Mouse (Mus musculus): ENCODE results near the gene Zfp346. TPM values are rescaled to one million over a fixed set of nuclear protein-coding genes. Genes with fewer than 3 reads are reported as not detected.

The Zfp346 gene
- polyA plus RNA-seq, 1 experiment, result 8.3 TPM

GRCm38 (mm10) chr13:55135382-55135781 lies 30.3 kb downstream of the Zfp346 start:
- no peak for DNase-seq (ENCODE audit: low read depth, low spot score)
- 10% methylated on average over 5 of the region's 5 CpGs for WGBS

- WGBS, result 90% methylated on average over 2 of the region's 2 CpGs
- no peak for DNase-seq (ENCODE audit: low read depth, low spot score)
Observed at GRCm38 (mm10) chr13:55140271-55140670, 35.2 kb downstream of the Zfp346 start.

GRCm38 (mm10) chr13:55152621-55153415 lies 47.7 kb downstream of the Zfp346 start, which contains the start of gene Fgfr4:
Gene Fgfr4 (plus strand): TSS chr13:55152640.
- DNase-seq (ENCODE audit: low read depth, low spot score), result no peak
- 3% methylated on average over 67 of the region's 68 CpGs for WGBS

- 83% methylated on average over 5 of the region's 5 CpGs for WGBS
- no peak for DNase-seq (ENCODE audit: low read depth, low spot score)
Observed at GRCm38 (mm10) chr13:55153951-55154350, 48.8 kb downstream of the Zfp346 start.

- DNase-seq (ENCODE audit: low read depth, low spot score), result no peak
- 68% methylated on average over 7 of the region's 7 CpGs for WGBS
Observed at GRCm38 (mm10) chr13:55162365-55162764, 57.3 kb downstream of the Zfp346 start.

- no peak for DNase-seq (ENCODE audit: low read depth, low spot score)
- WGBS, result 59% methylated on average over 5 of the region's 5 CpGs
Observed at GRCm38 (mm10) chr13:55163553-55163952, 58.4 kb downstream of the Zfp346 start.

GRCm38 (mm10) chr13:55165831-55166339 lies 60.8 kb downstream of the Zfp346 start:
- DNase-seq (ENCODE audit: low read depth, low spot score), result no peak
- 95% methylated on average over 16 of the region's 16 CpGs for WGBS

GRCm38 (mm10) chr13:55166806-55167725 lies 62.0 kb downstream of the Zfp346 start:
- 90% methylated on average over 32 of the region's 32 CpGs for WGBS
- DNase-seq (ENCODE audit: low read depth, low spot score), result no peak

- 85% methylated on average over 11 of the region's 11 CpGs for WGBS
- DNase-seq (ENCODE audit: low read depth, low spot score), result no peak
Observed at GRCm38 (mm10) chr13:55167798-55168197, 62.7 kb downstream of the Zfp346 start.

GRCm38 (mm10) chr13:55168255-55168654 lies 63.1 kb downstream of the Zfp346 start:
- 88% methylated on average over 5 of the region's 5 CpGs for WGBS
- DNase-seq (ENCODE audit: low read depth, low spot score), result no peak

GRCm38 (mm10) chr13:55168958-55169369 lies 63.9 kb downstream of the Zfp346 start:
- DNase-seq (ENCODE audit: low read depth, low spot score), result no peak
- WGBS, result 78% methylated on average over 13 of the region's 13 CpGs

- 9% methylated on average over 26 of the region's 26 CpGs for WGBS
- DNase-seq (ENCODE audit: low read depth, low spot score), result no peak
Observed at GRCm38 (mm10) chr13:55171517-55172335, 66.6 kb downstream of the Zfp346 start.

GRCm38 (mm10) chr13:55172336-55172770 lies 67.2 kb downstream of the Zfp346 start:
- WGBS, result 42% methylated on average over 7 of the region's 7 CpGs
- no peak for DNase-seq (ENCODE audit: low read depth, low spot score)

GRCm38 (mm10) chr13:55174347-55174746 lies 69.2 kb downstream of the Zfp346 start:
- no peak for DNase-seq (ENCODE audit: low read depth, low spot score)
- 89% methylated on average over 11 of the region's 11 CpGs for WGBS

GRCm38 (mm10) chr13:55176265-55176664 lies 71.2 kb downstream of the Zfp346 start:
- 74% methylated on average over 6 of the region's 6 CpGs for WGBS
- DNase-seq (ENCODE audit: low read depth, low spot score), result no peak

GRCm38 (mm10) chr13:55177903-55178496 lies 72.9 kb downstream of the Zfp346 start:
- WGBS, result 68% methylated on average over 4 of the region's 4 CpGs
- no peak for DNase-seq (ENCODE audit: low read depth, low spot score)

GRCm38 (mm10) chr13:55178556-55178955 lies 73.4 kb downstream of the Zfp346 start:
- WGBS, result 33% methylated on average over 2 of the region's 2 CpGs
- DNase-seq (ENCODE audit: low read depth, low spot score), result no peak

- no peak for DNase-seq (ENCODE audit: low read depth, low spot score)
- 96% methylated on average over 3 of the region's 3 CpGs for WGBS
Observed at GRCm38 (mm10) chr13:55179591-55179990, 74.5 kb downstream of the Zfp346 start.

GRCm38 (mm10) chr13:55181786-55182172 lies 76.7 kb downstream of the Zfp346 start:
- DNase-seq (ENCODE audit: low read depth, low spot score), result no peak
- WGBS, result 72% methylated on average over 2 of the region's 2 CpGs

All from large intestine, adult 2 months (tissue).